Mouse (Mus musculus): ENCODE results near the gene Idi2.
"Not testable (repeated sequence)": the region's sequence is repeated elsewhere in the genome, so short reads cannot be mapped to it uniquely, and the experiment has no call there.

Idi2 gene

DNA sequence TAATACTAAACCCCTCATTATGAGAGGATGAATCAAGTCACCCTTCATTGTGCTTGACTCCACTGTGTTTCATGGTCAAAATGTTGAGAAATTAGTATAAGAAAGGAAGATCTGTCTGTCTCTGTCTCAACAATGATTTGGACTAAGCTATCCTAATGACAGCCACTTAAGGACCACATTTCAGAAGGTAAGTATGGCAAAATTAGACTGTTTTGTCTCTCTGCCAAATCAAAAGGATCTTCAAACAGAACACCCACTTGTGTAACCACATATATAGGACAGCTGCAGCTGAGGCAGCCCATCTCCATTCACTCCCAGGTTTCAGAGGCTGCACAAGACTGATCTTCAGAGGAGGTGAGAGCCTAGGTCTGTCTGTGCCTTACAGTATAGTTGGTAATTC lies at the start of gene Idi2:
Idi2 (plus strand) TSS at position 301 of the 400 bp plus-strand sequence.
- in situ Hi-C loops (cut with MseI, MboI), result not testable (repeated sequence)

DNA sequence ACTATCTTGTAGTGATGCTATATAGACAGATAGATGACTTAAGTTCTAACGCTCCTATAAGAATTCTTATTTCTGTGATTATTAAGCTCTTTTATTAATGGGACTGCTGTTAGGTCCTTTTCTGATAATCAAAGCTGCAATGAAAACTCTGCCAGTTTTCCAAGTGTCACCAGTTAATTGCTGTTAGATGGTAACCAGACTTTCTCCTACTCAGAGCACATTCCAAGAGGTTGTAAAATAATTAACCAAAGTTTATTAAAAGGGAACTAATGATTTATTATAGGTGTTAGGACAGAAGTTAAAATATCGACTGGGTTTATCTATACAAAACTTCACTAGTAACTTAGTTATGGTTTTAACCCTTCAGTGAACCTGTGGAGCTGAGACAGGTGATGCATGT lies 46.7 kb upstream of the Idi2 start:
- in situ Hi-C loops (cut with MseI, MboI), result not testable (repeated sequence)

DNA sequence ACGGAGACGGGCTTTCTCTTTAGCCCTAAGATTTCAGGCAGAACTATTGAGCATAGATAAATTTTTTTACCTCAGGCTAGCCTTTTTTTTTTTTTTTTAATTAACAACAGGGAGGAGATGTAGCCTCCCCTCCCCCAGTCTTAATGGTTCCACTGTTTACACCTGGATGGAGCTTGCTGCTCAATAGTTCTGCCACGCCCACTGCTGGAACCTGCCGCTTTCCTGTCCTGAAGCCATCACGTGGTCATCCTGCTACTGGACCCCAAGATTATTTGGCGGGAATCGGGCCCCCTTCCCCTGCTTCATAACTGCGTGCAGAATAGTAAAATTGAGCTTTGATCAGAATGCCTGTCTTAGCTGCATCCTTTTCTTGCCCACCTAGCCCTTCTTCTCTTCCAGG lies 38.8 kb upstream of the Idi2 start:
- in situ Hi-C loops (cut with MseI, MboI), result not testable (repeated sequence)

DNA sequence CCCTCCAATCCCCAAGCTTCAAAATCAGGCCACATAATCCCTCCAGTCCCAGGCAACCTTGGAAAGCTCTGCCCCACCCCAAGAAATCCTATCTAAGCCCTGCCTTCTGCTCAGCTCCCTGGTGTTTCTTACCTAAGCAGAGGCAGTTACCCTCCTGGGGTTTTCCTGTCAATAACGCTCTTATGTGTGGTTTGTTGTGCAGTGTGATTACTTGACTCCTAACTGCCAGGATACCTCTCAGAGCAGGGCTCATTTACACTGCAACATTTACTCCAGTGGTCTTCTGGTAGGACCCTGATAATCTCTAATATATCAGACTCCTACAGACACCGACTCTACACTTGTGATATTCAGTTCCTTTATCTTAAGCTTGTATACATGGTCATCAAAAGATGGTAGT lies 19.2 kb upstream of the Idi2 start:
- in situ Hi-C loops (cut with MseI, MboI), result no loop called here

DNA sequence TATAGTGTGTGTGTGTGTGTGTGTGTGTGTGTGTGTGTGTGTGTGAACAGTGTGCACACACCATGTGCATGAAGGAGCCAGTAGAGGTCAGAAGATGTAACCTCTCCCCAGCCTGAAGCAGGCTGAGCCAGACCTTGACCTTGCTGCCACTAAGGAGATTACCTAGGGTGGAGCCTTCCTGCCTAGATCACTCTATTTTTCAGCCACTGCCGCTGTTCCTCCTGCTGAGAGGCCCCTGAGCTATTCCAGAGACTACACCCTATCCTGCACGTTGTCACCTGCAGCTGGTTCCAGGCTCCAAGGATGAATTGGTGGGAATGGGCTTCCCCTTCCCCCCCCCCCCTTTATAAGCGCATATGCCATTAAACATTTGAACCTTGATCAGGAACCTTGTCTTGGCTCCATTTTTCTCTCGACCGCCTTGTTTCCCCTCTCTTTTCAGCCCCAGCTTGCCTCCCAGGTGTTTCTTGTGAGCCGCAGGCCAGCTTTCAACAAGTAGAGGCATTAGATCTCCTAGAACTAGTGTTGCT lies 15.0 kb upstream of the Idi2 start:
- in situ Hi-C loops (cut with MseI, MboI), result not testable (repeated sequence)

DNA sequence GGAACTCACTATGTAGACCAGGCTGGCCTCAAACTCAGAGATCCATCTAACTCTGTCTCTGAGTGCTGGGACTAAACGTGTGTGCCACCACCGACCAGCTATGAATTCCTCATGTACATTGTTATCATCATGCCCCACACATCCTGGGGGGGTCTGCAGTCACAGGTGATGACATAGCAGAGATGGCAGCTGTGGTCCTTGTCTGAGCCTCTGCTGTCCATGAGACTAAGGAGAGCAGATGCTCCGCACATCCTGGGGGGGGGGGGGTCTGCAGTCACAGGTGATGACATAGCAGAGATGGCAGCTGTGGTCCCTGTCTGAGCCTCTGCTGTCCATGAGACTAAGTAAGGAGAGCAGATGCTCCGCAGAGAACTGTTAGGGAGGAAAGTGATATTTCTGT lies 11.6 kb upstream of the Idi2 start:
- in situ Hi-C loops (cut with MseI, MboI), result not testable (repeated sequence)

DNA sequence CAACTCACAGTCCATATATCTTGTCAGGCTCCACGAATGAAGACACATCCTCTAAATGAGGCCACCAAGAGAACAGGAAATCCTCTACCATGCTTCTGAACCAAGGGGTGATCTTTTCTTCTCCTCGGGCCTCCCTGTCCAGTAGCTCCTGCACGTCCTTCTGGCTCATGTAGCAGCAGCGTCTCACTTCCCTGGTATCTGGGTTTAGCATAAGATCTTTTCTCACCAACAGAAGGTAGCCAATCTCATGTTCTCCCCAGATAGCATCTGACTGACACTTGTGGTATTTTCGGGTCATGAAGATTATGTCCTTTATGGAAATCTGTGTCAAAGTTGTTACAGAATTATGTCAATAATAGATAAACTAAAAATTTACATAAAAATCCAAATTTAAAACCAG lies 11.0 kb upstream of the Idi2 start:
- in situ Hi-C loops (cut with MseI, MboI), result not testable (repeated sequence)

DNA sequence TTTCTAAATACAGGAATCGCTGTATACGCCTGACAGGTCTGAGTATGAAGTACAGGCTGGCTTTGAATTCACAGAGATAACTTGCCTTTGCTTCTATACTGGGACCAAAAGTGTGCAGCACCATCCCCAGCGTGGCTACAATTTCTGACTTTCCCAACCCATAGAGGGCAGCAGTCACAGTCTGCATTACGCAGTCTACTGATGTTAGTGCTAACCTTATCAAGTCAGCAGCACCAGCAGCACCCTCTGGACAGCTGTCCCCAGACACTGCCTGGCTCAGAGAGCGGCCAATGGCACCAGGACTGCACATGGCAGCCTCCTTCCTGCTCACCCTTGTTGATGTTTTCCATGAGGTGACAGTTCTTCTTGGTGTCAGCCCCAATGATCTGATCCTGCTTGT lies 8.8 kb upstream of the Idi2 start:
- in situ Hi-C loops (cut with MseI, MboI), result not testable (repeated sequence)

DNA sequence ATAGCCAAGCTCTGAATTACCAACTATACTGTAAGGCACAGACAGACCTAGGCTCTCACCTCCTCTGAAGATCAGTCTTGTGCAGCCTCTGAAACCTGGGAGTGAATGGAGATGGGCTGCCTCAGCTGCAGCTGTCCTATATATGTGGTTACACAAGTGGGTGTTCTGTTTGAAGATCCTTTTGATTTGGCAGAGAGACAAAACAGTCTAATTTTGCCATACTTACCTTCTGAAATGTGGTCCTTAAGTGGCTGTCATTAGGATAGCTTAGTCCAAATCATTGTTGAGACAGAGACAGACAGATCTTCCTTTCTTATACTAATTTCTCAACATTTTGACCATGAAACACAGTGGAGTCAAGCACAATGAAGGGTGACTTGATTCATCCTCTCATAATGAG lies 4.5 kb upstream of the Idi2 start, which contains the start of gene Gm9745:
Gm9745 (minus strand) TSS at position 101 of the 400 bp plus-strand sequence.
- in situ Hi-C loops (cut with MseI, MboI), result not testable (repeated sequence)

DNA sequence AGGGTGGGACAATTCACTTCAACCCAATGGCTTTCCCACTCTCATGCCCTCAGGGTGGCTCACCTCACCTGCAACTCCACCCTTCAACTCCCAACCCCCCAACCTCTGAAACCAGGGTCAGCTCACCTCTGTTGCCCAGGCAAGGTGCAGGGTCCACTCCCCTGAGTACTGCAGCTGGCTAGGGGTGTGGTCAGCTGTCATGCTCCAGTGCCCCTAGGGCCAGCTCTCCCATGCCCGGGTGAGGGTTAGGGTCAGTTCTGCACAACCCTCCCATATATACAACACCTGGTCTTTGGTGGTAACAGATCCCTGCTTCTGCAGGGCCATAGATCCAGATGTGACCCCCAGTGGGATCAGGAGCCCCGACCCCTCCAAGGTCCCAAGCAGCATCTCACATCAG lies 2.5 kb downstream of the Idi2 start:
- in situ Hi-C loops (cut with MseI, MboI), result not testable (repeated sequence)

DNA sequence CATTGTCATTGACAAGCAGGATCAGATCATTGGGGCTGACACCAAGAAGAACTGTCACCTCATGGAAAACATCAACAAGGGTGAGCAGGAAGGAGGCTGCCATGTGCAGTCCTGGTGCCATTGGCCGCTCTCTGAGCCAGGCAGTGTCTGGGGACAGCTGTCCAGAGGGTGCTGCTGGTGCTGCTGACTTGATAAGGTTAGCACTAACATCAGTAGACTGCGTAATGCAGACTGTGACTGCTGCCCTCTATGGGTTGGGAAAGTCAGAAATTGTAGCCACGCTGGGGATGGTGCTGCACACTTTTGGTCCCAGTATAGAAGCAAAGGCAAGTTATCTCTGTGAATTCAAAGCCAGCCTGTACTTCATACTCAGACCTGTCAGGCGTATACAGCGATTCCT lies 4.2 kb downstream of the Idi2 start:
- in situ Hi-C loops (cut with MseI, MboI), result not testable (repeated sequence)

DNA sequence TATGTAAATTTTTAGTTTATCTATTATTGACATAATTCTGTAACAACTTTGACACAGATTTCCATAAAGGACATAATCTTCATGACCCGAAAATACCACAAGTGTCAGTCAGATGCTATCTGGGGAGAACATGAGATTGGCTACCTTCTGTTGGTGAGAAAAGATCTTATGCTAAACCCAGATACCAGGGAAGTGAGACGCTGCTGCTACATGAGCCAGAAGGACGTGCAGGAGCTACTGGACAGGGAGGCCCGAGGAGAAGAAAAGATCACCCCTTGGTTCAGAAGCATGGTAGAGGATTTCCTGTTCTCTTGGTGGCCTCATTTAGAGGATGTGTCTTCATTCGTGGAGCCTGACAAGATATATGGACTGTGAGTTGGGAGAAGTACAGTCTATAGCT lies 6.4 kb downstream of the Idi2 start:
- in situ Hi-C loops (cut with MseI, MboI), result not testable (repeated sequence)

DNA sequence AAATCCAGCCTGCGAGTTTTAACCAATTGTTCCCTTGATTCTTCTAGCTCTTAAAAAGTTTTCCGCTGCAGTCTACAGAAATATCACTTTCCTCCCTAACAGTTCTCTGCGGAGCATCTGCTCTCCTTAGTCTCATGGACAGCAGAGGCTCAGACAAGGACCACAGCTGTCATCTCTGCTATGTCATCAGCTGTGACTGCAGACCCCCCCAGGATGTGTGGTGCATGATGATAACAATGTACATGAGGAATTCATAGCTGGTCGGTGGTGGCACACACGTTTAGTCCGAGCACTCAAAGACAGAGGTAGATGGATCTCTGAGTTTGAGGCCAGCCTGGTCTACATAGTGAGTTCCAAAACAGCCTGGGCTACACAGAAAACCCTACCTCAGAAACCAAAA lies 6.9 kb downstream of the Idi2 start:
- in situ Hi-C loops (cut with MseI, MboI), result not testable (repeated sequence)

DNA sequence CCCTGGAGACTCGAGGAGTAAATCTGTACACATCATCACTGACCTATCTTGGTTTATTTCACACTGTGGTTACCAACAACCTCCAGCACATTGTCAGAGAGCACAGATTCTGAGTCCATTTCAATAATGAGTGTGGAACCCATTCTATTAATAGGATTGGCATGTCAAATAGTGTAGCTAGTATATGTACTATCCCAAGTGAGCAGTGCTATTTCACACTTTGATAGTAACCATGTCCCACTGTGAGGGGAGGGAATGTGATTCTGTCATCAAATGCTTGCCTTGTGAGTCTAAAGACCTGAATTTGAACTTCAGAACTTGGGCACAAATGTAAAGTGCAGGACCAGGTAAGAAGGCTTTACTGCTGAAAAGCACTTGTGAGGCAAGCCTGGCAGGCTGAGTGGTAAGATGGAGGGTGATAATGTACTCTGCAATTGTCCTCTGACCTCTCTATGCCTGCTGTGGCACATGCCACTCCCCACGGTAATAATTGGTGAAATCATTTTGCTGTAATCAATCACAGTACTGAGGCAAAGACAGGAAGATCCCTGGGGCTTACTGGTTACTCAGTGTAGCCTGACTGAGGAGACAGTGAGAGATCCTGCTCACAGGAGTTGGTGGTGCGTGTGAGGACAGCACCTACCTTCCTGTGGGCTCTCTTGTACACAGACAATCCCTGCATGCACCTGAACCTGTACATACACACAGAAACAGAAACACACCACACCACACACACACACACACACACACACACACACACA lies 8.6 kb downstream of the Idi2 start:
- in situ Hi-C loops (cut with MseI, MboI), result not testable (repeated sequence)

DNA sequence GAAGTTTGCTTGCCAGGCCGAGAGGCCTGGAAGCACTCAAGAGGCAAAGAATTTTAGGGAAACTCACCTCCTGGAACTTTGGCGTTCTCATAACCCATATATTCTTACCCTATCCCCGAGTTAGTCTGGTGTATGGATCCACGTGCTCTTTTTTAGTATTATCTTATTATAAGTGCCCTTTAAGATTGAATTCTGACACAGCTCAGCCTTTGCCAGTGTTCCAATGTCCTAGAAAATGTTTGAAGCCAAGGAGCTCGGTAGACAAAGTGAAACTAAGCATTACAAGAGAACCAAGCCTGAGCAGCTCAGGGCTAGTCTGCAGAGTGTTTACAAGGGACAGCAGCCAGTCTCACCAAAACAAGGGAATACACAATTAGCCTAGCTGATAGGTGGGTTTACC lies 9.6 kb downstream of the Idi2 start:
- in situ Hi-C loops (cut with MseI, MboI), result not testable (repeated sequence)

DNA sequence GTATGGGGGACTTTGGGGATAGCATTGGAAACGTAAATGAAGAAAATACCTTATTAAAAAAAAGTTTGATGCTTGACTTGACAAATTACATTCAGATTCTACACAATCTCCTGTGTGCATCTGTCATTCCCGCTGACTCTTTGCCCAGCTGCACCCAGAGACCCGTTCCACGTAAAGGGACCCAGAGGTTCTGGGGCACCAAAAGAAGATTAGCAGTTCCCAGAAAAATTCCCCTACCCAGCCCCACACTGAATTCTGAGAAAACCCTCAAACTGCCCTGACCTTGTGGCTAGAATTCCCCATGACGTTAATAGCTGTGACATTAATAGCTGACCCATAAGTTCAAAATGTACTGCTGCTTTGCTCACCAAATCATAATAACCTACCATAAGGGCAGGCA lies 12.6 kb downstream of the Idi2 start:
- in situ Hi-C loops (cut with MseI, MboI), result no loop called here

DNA sequence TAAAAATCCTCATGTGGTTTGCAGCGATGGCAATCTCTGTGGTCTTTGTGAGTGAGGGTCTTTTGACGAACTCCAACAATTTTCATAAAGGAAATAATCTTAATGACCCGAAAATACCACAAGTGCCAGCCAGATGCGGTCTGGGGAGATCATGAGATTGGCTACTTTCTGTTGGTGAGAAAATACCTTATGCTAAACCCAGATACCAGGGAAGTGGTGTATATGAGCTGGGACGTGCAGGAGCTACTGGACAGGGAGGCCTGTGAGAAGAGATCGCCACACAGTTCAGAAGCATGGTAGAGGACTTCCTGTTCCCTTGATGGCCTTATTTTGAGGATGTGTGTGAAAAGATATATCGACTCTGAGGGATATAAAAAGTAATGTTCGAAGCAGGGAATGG lies 15.1 kb downstream of the Idi2 start:
- in situ Hi-C loops (cut with MseI, MboI), result no loop called here

DNA sequence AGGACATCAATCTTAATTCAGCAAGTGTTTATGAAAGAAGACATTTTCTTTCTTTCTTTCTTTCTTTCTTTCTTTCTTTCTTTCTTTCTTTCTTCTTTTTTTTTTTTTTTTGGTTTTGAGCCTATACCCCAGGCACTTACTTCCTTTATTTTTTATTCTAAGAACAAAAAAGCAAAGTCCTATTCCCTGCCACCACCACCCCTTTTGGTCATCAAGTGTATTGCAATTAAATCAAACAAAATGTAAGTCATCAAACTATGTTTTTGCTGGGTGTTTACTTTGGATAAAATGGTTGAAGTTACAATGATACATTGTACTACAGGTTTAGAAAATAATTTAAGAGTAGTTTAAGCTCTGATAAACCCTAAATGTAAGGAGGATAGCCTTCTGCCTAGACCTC lies 19.7 kb downstream of the Idi2 start:
- in situ Hi-C loops (cut with MseI, MboI), result no loop called here

DNA sequence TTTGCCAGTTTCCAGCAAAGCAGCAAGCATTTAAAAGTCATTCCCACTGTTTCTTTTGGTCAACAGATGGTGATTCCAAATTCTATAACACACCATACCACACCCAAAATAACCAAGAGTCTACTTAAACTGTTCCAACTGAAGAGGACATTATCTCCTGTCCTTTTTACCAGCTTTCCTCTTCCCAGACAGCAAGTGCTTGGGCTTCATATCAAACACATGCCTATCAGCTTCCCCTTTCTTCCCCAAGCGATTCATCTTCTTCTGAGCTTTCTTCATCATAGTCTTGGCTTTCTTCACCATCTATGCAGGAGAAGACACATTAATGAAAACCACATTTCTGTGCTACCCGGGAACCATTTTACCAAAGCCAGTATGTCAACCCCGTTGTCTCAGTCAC lies 20.3 kb downstream of the Idi2 start:
- in situ Hi-C loops (cut with MseI, MboI), result no loop called here

DNA sequence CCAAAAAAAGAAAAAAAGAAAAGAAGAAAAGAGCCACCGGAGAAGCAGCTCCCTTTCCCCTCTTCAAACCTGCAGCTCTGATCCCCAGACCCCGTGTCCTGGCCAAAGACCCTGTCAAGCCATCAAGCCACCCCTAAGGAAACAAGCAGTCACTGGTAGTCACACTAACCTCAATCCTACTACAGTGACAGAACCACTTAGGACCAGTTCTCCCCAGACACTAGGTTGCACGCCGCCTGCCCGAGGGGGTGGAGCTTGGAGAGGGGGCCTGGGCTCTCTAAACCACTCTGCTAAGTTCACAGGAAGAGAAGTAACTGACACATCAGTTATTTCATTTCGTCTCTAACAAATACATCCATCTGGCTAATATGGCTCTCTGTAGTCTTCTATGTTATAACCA lies 39.6 kb downstream of the Idi2 start:
- in situ Hi-C loops (cut with MseI, MboI), result no loop called here

DNA sequence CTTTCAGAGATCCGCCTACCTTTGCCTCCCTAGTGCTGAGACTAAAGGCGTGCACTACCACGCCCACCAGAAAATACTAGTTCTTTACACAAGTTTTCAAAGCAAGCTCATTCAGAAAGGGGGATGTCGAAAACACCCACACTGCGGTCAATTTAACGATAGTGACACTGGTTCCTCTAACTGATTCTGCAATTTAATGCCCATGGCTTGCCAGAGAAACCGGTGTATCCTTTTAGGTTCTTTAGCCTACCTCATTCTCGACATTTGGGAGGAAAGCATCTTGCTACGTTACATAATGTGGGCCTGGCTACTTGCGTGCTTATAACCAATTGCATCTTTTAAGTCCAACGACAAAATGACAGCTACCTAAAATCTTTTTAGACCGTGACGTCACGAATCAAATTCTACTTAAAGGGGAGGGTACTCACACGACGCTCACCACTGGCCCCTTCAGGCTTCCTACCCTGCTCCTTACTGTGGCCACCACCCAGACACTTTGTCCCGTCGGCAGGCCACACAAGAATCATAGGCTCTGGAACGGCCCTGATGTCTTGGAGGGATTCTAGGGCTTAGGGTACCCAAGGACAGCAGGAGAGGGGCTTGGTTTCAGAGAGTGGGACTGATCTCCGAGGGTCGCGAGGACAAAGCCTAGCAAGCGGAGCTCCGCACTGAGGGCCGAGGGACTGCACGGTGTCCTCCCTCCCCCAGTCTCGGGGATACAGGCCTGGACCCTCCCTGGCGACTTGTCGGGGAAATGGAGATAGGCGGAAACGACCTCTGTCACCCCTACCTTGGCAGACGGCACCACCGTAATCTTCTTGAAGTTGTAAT lies 42.7 kb downstream of the Idi2 start:
- in situ Hi-C loops (cut with MseI, MboI), result no loop called here

DNA sequence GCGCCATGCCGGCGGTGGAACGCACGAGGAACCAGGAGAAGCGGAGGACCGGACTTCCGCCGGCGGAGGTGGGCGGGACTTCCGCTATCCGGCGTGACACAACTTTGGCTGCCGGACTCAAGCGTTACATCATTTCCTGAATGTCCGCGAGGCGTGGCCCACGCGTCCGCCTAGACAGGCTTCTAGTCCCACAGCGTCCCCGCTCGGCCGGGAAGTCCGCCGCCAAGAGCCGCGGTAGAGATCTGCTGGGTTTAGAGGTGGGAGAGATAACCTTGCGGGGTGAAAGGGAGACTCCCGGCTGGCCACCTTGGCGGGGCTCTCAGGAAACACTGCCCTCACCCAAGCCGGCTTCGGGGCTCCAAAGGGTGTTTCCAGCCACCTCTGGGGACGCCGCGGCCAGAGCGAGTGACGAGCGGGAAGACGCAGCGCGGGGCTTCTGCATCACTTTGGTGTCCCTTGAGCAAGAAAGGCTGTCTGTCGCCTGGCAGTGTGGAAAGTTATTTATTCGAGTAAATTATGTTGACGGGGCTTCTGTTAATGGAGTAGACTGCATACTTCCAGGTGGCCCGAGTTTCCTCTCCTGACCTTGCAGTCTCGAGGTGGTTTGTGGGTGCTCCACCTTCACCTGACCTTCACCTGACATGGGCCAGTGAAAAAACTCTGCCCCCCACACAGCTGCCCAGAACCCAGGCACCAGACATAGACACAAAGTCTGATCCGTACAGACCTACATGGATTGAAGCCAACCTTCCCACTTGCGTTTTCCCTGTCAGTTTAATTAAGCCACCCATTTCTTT lies 43.5 kb downstream of the Idi2 start, which contains the start of gene Gtpbp4:
Gtpbp4 (minus strand) TSS at position 94 of the 797 bp plus-strand sequence.
- in situ Hi-C loops (cut with MseI, MboI), result no loop called here
